Mouse (Mus musculus) embryonic facial prominence, embryonic 14.5 days (tissue): ENCODE measurements around the gene Rgl1. TPM values are rescaled to one million over a fixed set of nuclear protein-coding genes. Genes with fewer than 3 reads are reported as not detected.

Experiments
- ATAC-seq: fragments of 200-750 bp; cut with Nextera tagmentation; 2 replicates; pipeline ENCODE4 v1.8.0; 2017; ENCODE audit warnings: low read depth, moderate number of reproducible peaks, moderate TSS enrichment
- DNase-seq: peaks from one replicate; pipeline ENCODE4 v3.0.0-alpha.2; 2015; ENCODE audit warnings: low spot score
- H3K27ac ChIP-seq: fragments of 300-500 bp; sonication (generic); replicated peaks from 2 replicates; pipeline ENCODE4 v1.5.1; 2014; ENCODE audit warnings: low read depth, mild to moderate bottlenecking, low read length, moderate library complexity
- H3K27me3 ChIP-seq: fragments of 300-500 bp; sonication (generic); replicated peaks from 2 replicates; pipeline ENCODE4 v1.6.1; 2014; ENCODE audit warnings: low read length; ENCODE audit not compliant: control insufficient read depth, insufficient read depth
- H3K36me3 ChIP-seq: fragments of 300-500 bp; sonication (generic); 2 replicates; pipeline ENCODE4 v1.6.1; 2014; ENCODE audit warnings: low read length, mixed read lengths; ENCODE audit not compliant: control insufficient read depth, insufficient read depth
- H3K4me1 ChIP-seq: fragments of 300-500 bp; sonication (generic); 2 replicates; pipeline ENCODE4 v1.6.1; 2014; ENCODE audit warnings: antibody characterized with exemption, low read length; ENCODE audit not compliant: control insufficient read depth, insufficient read depth
- H3K4me2 ChIP-seq: fragments of 300-500 bp; sonication (generic); 2 replicates; pipeline ENCODE4 v1.6.1; 2014; ENCODE audit warnings: low read depth, mild to moderate bottlenecking, low read length, moderate library complexity, mixed read lengths
- H3K4me3 ChIP-seq: fragments of 300-500 bp; sonication (generic); 2 replicates; pipeline ENCODE4 v1.5.1; 2014; ENCODE audit warnings: low read depth, mild to moderate bottlenecking, low read length
- H3K9ac ChIP-seq: fragments of 300-500 bp; sonication (generic); 2 replicates; pipeline ENCODE4 v1.6.1; 2014; ENCODE audit warnings: low read depth, mild to moderate bottlenecking, low read length, moderate library complexity, mixed read lengths
- H3K9me3 ChIP-seq: fragments of 300-500 bp; sonication (generic); 2 replicates; pipeline ENCODE4 v1.6.1; 2016; ENCODE audit warnings: low read length; ENCODE audit not compliant: control insufficient read depth
- WGBS: fragments of 180-500 bp; shearing (Covaris S2); extraction: QIAGEN DNeasy Blood & Tissue Kit; methylation state at CpG from one replicate; pipeline ENCODE4 v1.1.7; 2014; 5-methylcytosine and 5-hydroxymethylcytosine counted together
- polyA plus RNA-seq: library from polyadenylated mRNA; unstranded; fragments of >200 nt; fragmentation: Nextera tagmentation; extraction: Ambion mirVana; gene quantifications from 2 replicates; pipeline ENCODE4 v1.2.1, GENCODE M21; 2014

The Rgl1 gene
- polyA plus RNA-seq, 1 experiment from 2014 or later: 43.7 TPM

DNA sequence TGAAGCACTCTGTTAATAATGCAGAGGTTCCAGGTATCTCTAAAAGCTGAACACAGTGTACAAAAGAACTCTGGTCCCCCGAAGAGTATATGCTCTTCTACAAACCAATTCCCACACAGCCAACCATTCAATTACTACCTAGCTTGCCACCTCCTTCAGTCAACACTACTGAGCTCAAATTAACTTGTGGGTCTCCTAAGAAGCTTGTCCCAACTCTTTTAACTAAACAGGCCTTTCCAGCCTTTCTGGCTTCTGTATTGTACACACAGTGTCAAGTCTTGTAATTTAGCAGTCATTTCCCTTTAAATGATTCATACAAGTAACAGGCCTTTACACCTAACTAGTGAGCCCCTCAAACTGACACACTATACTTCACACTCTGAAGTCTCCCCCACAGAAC, 48.8 kb downstream of the Rgl1 start:
- Histone ChIP-seq H3K36me3 (no peaks in the 10 kb centered on the region), H3K27me3 (no peaks in the 10 kb centered on the region), H3K4me3 (no peak overlapping the region), H3K4me2 (no peak overlapping the region), H3K4me1 (0 out of 2 replicates have a peak, but pooled peaks cover 5% of the 10 kb centered on the region), H3K27ac (no peak overlapping the region), H3K9me3 (no peaks in the 10 kb centered on the region), H3K9ac (no peak overlapping the region)
- ATAC-seq: no peak; the same call in 1 of the 2 replicates
- WGBS: 88% methylated on average over 1 of the region's 1 CpGs
- peak; percentile 35 for DNase-seq

DNA sequence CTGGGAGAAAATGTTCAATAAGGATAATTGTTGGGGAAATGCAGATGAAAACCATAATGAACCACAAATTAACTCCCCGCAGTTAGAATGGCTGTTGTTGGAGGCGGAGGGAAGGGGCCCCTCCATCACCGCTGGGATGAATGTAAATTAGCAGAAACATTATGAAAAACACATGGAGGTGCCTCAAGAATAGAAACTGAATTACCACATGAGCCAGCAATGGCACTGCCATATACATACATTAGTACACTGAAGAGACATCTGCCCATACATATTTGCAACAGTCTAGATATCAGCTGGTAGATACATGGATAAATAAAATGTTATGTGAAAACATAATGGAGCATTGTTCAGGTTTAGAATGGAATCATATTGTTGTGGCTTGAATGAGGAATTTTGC, 51.7 kb downstream of the Rgl1 start:
- no peaks in the 10 kb centered on the region for H3K27me3 ChIP-seq
- H3K27ac ChIP-seq: no peak overlapping the region
- no peak overlapping the region for H3K9ac ChIP-seq
- H3K9me3 ChIP-seq: no peaks in the 10 kb centered on the region
- ATAC-seq (0 out of 2 replicates have a peak, but pooled peaks have one; percentile 22), DNase-seq (peak; percentile 57)
- 0 out of 2 replicates have a peak, but pooled peaks cover 7% of the 10 kb centered on the region for H3K4me1 ChIP-seq
- WGBS: 42% methylated on average over 3 of the region's 3 CpGs
- H3K36me3 ChIP-seq: no peaks in the 10 kb centered on the region
- no peak overlapping the region for H3K4me2 ChIP-seq
- no peak overlapping the region for H3K4me3 ChIP-seq

DNA sequence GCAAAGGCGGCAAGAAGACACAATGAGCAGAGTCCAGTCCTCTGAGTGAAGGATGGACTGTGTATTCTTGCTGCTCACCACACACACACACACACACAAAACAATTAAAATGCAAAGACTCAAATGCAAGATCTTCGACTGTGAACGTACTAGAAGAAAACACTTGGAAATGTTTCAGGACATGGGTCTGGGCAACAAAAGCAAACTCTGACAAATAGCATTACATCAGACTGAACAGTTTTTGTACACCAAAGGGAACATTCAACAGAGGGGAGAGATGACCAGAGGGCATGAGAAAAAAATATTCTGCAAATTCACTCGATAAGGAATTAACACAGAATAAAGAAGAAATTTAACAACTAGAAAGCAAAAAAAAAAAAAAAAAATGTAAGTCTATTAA, 52.2 kb downstream of the Rgl1 start:
- WGBS: 75% methylated on average over 4 of the region's 4 CpGs
- DNase-seq (no peak), ATAC-seq (no peak)
- Histone ChIP-seq H3K9ac (no peak overlapping the region), H3K4me3 (no peak overlapping the region), H3K4me2 (no peak overlapping the region), H3K27me3 (no peaks in the 10 kb centered on the region), H3K36me3 (no peaks in the 10 kb centered on the region), H3K4me1 (0 out of 2 replicates have a peak, but pooled peaks cover 7% of the 10 kb centered on the region), H3K27ac (no peak overlapping the region), H3K9me3 (no peaks in the 10 kb centered on the region)

DNA sequence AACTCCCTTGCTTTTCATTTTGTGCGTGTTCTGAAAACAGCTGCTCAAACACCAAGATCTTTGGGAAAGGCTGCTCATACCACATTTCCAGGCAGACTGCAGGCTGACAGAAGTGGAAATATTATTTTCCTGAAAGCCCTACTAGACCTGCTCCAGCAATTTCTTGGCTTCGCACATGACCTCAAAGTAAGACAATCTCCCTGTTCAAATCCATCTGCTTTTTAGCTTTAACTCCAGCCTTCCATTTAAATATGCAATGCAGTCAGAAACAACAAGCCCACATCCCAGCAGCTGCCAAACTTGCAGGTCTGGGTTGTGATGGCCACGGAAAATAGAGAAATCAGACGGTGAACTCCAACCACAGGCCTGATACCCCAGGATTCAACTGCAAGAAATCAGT, 55.1 kb downstream of the Rgl1 start:
- WGBS: 53% methylated on average over 4 of the region's 4 CpGs
- DNase-seq (peak; percentile 56), ATAC-seq (no peak)
- H3K27ac ChIP-seq: 0 out of 2 replicates have a peak overlapping the region, but pooled peaks have one; percentile 21
- H3K27me3 ChIP-seq: no peaks in the 10 kb centered on the region
- H3K9ac ChIP-seq: no peak overlapping the region
- no peak overlapping the region for H3K4me2 ChIP-seq
- H3K4me3 ChIP-seq: no peak overlapping the region
- H3K36me3 ChIP-seq: no peaks in the 10 kb centered on the region
- no peaks in the 10 kb centered on the region for H3K9me3 ChIP-seq
- 0 out of 2 replicates have a peak, but pooled peaks cover 7% of the 10 kb centered on the region for H3K4me1 ChIP-seq

GRCm38 (mm10) chr1:152707560-152707959, 58.6 kb downstream of the Rgl1 start:
- Histone ChIP-seq H3K4me1 (0 out of 2 replicates have a peak, but pooled peaks cover 4% of the 10 kb centered on the region), H3K9me3 (no peaks in the 10 kb centered on the region), H3K36me3 (no peaks in the 10 kb centered on the region), H3K27me3 (0 out of 2 replicates have a peak, but pooled peaks cover 3% of the 10 kb centered on the region), H3K27ac (no peak overlapping the region), H3K9ac (no peak overlapping the region), H3K4me2 (no peak overlapping the region), H3K4me3 (no peak overlapping the region)
- 67% methylated on average over 2 of the region's 2 CpGs for WGBS
- ATAC-seq (no peak), DNase-seq (no peak)

DNA sequence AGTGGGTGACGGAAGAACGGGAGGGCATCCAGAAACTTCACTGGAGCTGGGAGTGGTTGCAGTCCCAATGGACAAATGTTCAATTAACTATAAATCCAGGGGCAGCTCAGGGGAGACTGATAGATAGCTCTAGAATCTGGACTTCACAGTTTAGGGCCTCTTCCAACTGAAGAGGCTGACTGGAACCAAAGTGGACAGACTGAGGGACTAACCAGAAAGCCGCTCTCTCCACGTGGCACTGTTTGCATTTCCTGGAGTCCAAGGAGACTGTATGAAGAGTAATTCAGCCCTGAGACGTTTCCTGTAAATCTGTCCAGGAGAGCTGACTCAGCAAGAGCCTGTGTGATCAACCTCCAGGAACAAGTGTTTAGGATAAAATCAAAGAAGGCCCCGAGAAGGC, 62.2 kb downstream of the Rgl1 start:
- 51% methylated on average over 6 of the region's 6 CpGs for WGBS
- no peak overlapping the region for H3K9ac ChIP-seq
- H3K4me2 ChIP-seq: no peak overlapping the region
- no peaks in the 10 kb centered on the region for H3K36me3 ChIP-seq
- no peak for DNase-seq
- H3K9me3 ChIP-seq: no peaks in the 10 kb centered on the region
- no peak for ATAC-seq
- 0 out of 2 replicates have a peak, but pooled peaks cover 3% of the 10 kb centered on the region for H3K27me3 ChIP-seq
- no peaks in the 10 kb centered on the region for H3K4me1 ChIP-seq
- no peak overlapping the region for H3K4me3 ChIP-seq
- no peak overlapping the region for H3K27ac ChIP-seq

- WGBS: 47% methylated on average over 6 of the region's 6 CpGs
- no peak overlapping the region for H3K4me3 ChIP-seq
- no peak for ATAC-seq
- H3K27me3 ChIP-seq: 0 out of 2 replicates have a peak, but pooled peaks cover 3% of the 10 kb centered on the region
- H3K4me1 ChIP-seq: no peaks in the 10 kb centered on the region
- no peak overlapping the region for H3K9ac ChIP-seq
- H3K27ac ChIP-seq: no peak overlapping the region
- DNase-seq: no peak
- H3K4me2 ChIP-seq: no peak overlapping the region
- H3K36me3 ChIP-seq: no peaks in the 10 kb centered on the region
- H3K9me3 ChIP-seq: no peaks in the 10 kb centered on the region
These were observed 63.2 kb downstream of the Rgl1 start for GRCm38 (mm10) chr1:152702920-152703319.

DNA sequence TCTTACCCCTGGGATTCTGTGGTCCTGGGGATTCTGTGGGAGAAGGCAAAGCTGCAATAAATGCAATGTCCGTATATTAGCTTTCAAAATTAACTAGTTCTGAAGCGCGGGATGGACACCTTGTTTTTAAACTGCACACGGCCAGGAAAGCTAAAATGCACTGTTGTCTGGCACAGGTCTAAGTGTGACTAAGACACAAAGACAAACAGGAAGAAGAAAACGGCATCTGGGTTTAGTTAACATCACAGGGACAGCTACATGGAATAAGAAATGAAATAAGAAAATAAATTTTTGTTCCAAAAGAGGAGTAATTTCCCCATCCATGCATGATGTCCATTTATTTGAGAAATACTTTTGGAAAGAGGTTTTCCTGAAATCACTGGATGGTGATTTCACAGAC, 65.1 kb downstream of the Rgl1 start:
- Histone ChIP-seq H3K27me3 (0 out of 2 replicates have a peak, but pooled peaks cover 3% of the 10 kb centered on the region), H3K36me3 (no peaks in the 10 kb centered on the region), H3K4me2 (no peak overlapping the region), H3K4me3 (no peak overlapping the region), H3K9ac (no peak overlapping the region), H3K9me3 (no peaks in the 10 kb centered on the region), H3K4me1 (no peaks in the 10 kb centered on the region), H3K27ac (no peak overlapping the region)
- 64% methylated on average over 5 of the region's 5 CpGs for WGBS
- ATAC-seq (no peak), DNase-seq (no peak)

GRCm38 (mm10) chr1:152697341-152697740, 68.8 kb downstream of the Rgl1 start:
- no peaks in the 10 kb centered on the region for H3K27me3 ChIP-seq
- 47% methylated on average over 3 of the region's 3 CpGs for WGBS
- H3K4me3 ChIP-seq: no peak overlapping the region
- H3K36me3 ChIP-seq: no peaks in the 10 kb centered on the region
- H3K4me1 ChIP-seq: peaks cover 4% of the 10 kb centered on the region; the same call in 1 of the 2 replicates
- ATAC-seq: no peak
- H3K9me3 ChIP-seq: no peaks in the 10 kb centered on the region
- no peak for DNase-seq
- no peak overlapping the region for H3K9ac ChIP-seq
- no peak overlapping the region for H3K27ac ChIP-seq
- H3K4me2 ChIP-seq: no peak overlapping the region
